Mouse (Mus musculus): ENCODE measurements around the gene Zfp619. TPM values are rescaled to one million over a fixed set of nuclear protein-coding genes. Genes with fewer than 3 reads are reported as not detected.
"Not testable (repeated sequence)": the region's sequence is repeated elsewhere in the genome, so short reads cannot be mapped to it uniquely, and the experiment has no call there.

Zfp619 gene
- polyA plus RNA-seq, 1 experiment from 2014 or later = 4.0 TPM

GRCm38 (mm10) chr7:39580066-39580465 lies 62.5 kb downstream of the Zfp619 start:
- 83% methylated on average over 2 of the region's 2 CpGs for WGBS
- Histone ChIP-seq H3K36me3 (ENCODE audit: control insufficient read depth, insufficient read depth, low read length) (no peaks in the 10 kb centered on the region), H3K4me2 (ENCODE audit: low read depth) (no peak overlapping the region), H3K9ac (ENCODE audit: low read length) (no peak overlapping the region), H3K9me3 (ENCODE audit: control insufficient read depth, low read length) (no peaks in the 10 kb centered on the region), H3K4me3 (ENCODE audit: low read depth, low read length) (no peak overlapping the region), H3K27ac (ENCODE audit: low read depth, low read length) (no peak overlapping the region), H3K27me3 (ENCODE audit: control insufficient read depth, insufficient read depth, low read length) (no peaks in the 10 kb centered on the region), H3K4me1 (ENCODE audit: control insufficient read depth, insufficient read depth, low read length) (no peaks in the 10 kb centered on the region)
- DNase-seq (ENCODE audit: low spot score) = no peak
- no peak for ATAC-seq (ENCODE audit: insufficient read depth, low FRiP score, low TSS enrichment)

GRCm38 (mm10) chr7:39580601-39581000 lies 63.0 kb downstream of the Zfp619 start:
- WGBS = 92% methylated on average over 2 of the region's 2 CpGs
- Histone ChIP-seq H3K27me3 (ENCODE audit: control insufficient read depth, insufficient read depth, low read length) (no peaks in the 10 kb centered on the region), H3K27ac (ENCODE audit: low read depth, low read length) (no peak overlapping the region), H3K4me1 (ENCODE audit: control insufficient read depth, insufficient read depth, low read length) (no peaks in the 10 kb centered on the region), H3K4me3 (ENCODE audit: low read depth, low read length) (no peak overlapping the region), H3K36me3 (ENCODE audit: control insufficient read depth, insufficient read depth, low read length) (no peaks in the 10 kb centered on the region), H3K9ac (ENCODE audit: low read length) (no peak overlapping the region), H3K9me3 (ENCODE audit: control insufficient read depth, low read length) (no peaks in the 10 kb centered on the region), H3K4me2 (ENCODE audit: low read depth) (no peak overlapping the region)
- no peak for ATAC-seq (ENCODE audit: insufficient read depth, low FRiP score, low TSS enrichment)
- DNase-seq (ENCODE audit: low spot score) = no peak

GRCm38 (mm10) chr7:39586834-39587233 lies 69.3 kb downstream of the Zfp619 start:
- not testable (repeated sequence) for H3K4me1 ChIP-seq (ENCODE audit: control insufficient read depth, insufficient read depth, low read length)

GRCm38 (mm10) chr7:39588037-39588436 lies 70.5 kb downstream of the Zfp619 start:
- peak overlapping the region; percentile 39; the same call in 1 of the 2 replicates for H3K4me3 ChIP-seq (ENCODE audit: low read depth, low read length)
- no peak for DNase-seq (ENCODE audit: low spot score)
- no peaks in the 10 kb centered on the region for H3K36me3 ChIP-seq (ENCODE audit: control insufficient read depth, insufficient read depth, low read length)
- H3K9me3 ChIP-seq (ENCODE audit: control insufficient read depth, low read length) = no peaks in the 10 kb centered on the region
- no peaks in the 10 kb centered on the region for H3K27me3 ChIP-seq (ENCODE audit: control insufficient read depth, insufficient read depth, low read length)
- no peak overlapping the region for H3K9ac ChIP-seq (ENCODE audit: low read length)
- no peak overlapping the region for H3K27ac ChIP-seq (ENCODE audit: low read depth, low read length)
- 92% methylated on average over 1 of the region's 1 CpGs for WGBS
- ATAC-seq (ENCODE audit: insufficient read depth, low FRiP score, low TSS enrichment) = peak; percentile 14; the same call in 1 of the 2 replicates
- peak overlapping the region; percentile 44 for H3K4me2 ChIP-seq (ENCODE audit: low read depth)
- H3K4me1 ChIP-seq (ENCODE audit: control insufficient read depth, insufficient read depth, low read length) = no peaks in the 10 kb centered on the region

More at GRCm38 (mm10) chr7:39586834-39587233, 69.3 kb downstream of the Zfp619 start:
- H3K4me2 ChIP-seq (ENCODE audit: low read depth); H3K9me3 ChIP-seq (ENCODE audit: control insufficient read depth, low read length); ATAC-seq (ENCODE audit: insufficient read depth, low FRiP score, low TSS enrichment); H3K9ac ChIP-seq (ENCODE audit: low read length); H3K27ac ChIP-seq (ENCODE audit: low read depth, low read length); H3K4me3 ChIP-seq (ENCODE audit: low read depth, low read length); H3K27me3 ChIP-seq (ENCODE audit: control insufficient read depth, insufficient read depth, low read length); H3K36me3 ChIP-seq (ENCODE audit: control insufficient read depth, insufficient read depth, low read length); DNase-seq (ENCODE audit: low spot score): not testable (repeated sequence)
- 52% methylated on average over 6 of the region's 6 CpGs for WGBS

GRCm38 (mm10) chr7:39588471-39589041 lies 71.0 kb downstream of the Zfp619 start:
- H3K27ac ChIP-seq (ENCODE audit: low read depth, low read length) = not testable (repeated sequence)
- WGBS = under 1% methylated on average over 36 of the region's 62 CpGs

GRCm38 (mm10) chr7:39589044-39589443 lies 71.5 kb downstream of the Zfp619 start:
- ATAC-seq (ENCODE audit: insufficient read depth, low FRiP score, low TSS enrichment) = peak; percentile 61

More at GRCm38 (mm10) chr7:39588471-39589041, 71.0 kb downstream of the Zfp619 start:
- peak overlapping the region; percentile 60 for H3K9ac ChIP-seq (ENCODE audit: low read length)
- ATAC-seq (ENCODE audit: insufficient read depth, low FRiP score, low TSS enrichment) (peak; percentile 91), DNase-seq (ENCODE audit: low spot score) (peak; percentile 61)
- not testable (repeated sequence) for H3K4me1 ChIP-seq (ENCODE audit: control insufficient read depth, insufficient read depth, low read length); H3K36me3 ChIP-seq (ENCODE audit: control insufficient read depth, insufficient read depth, low read length); H3K9me3 ChIP-seq (ENCODE audit: control insufficient read depth, low read length); H3K27me3 ChIP-seq (ENCODE audit: control insufficient read depth, insufficient read depth, low read length)
- H3K4me3 ChIP-seq (ENCODE audit: low read depth, low read length) = peak overlapping the region; percentile 39
- peak overlapping the region; percentile 44 for H3K4me2 ChIP-seq (ENCODE audit: low read depth)

More at GRCm38 (mm10) chr7:39589044-39589443, 71.5 kb downstream of the Zfp619 start:
- DNase-seq (ENCODE audit: low spot score); H3K36me3 ChIP-seq (ENCODE audit: control insufficient read depth, insufficient read depth, low read length); H3K27me3 ChIP-seq (ENCODE audit: control insufficient read depth, insufficient read depth, low read length); H3K4me1 ChIP-seq (ENCODE audit: control insufficient read depth, insufficient read depth, low read length); H3K9ac ChIP-seq (ENCODE audit: low read length); H3K27ac ChIP-seq (ENCODE audit: low read depth, low read length); H3K9me3 ChIP-seq (ENCODE audit: control insufficient read depth, low read length): not testable (repeated sequence)
- WGBS = 33% methylated on average over 6 of the region's 7 CpGs
- Histone ChIP-seq H3K4me3 (ENCODE audit: low read depth, low read length) (peak overlapping the region; percentile 39), H3K4me2 (ENCODE audit: low read depth) (peak overlapping the region; percentile 44)

Other genes with a start within 250 kb of the Zfp619 start
- not detected in 2 replicates for gene Gm5114, start 104.6 kb upstream of the Zfp619 start, polyA plus RNA-seq (2014; fragmentation: Nextera tagmentation; extraction: Ambion mirVana)

Measured in neural tube, embryonic 11.5 days (tissue).